In genomic region chr8:111304359-111304758, GRCm38 (mm10) we compare ENCODE assay signal across 20 mouse cellular contexts. TPM values are rescaled to one million over a fixed set of nuclear protein-coding genes. Genes with fewer than 3 reads are reported as not detected.
"Had no signal": no experiment of that assay in that cellular context is flagged by ENCODE, and none has a peak within 500 bp of the region (broad histone marks: within the 10 kb centered on the region; RNA-seq: fewer than 3 reads in every experiment).

No protein-coding gene starts in this region.

- DNase-seq: liver, postnatal 0 days; lung, adult 2 months; lung, postnatal 14 days; lung, postnatal 36 days; midbrain, embryonic 14.5 days; right cerebral cortex, postnatal 14 days; thymus, adult 2 months; thymus, postnatal 25 days; thymus, postnatal 4 days had no signal

- H3K36me3 ChIP-seq: liver, embryonic 15.5 days; lung, embryonic 15.5 days; midbrain, embryonic 12.5 days; neural tube, embryonic 12.5 days; stomach, embryonic 15.5 days had no signal

- H3K27ac ChIP-seq: liver, embryonic 15.5 days; lung, embryonic 15.5 days; macrophage; midbrain, embryonic 12.5 days; neural tube, embryonic 12.5 days; stomach, embryonic 15.5 days; stomach, postnatal 0 days had no signal

- H3K9ac ChIP-seq: liver, embryonic 15.5 days; liver, postnatal 0 days; lung, embryonic 15.5 days; midbrain, embryonic 12.5 days; neural tube, embryonic 12.5 days; stomach, embryonic 15.5 days had no signal

- H3K4me1 ChIP-seq: megakaryocyte, embryonic 14.5 days; midbrain, embryonic 12.5 days had no signal

- H3K9me3 ChIP-seq: liver, embryonic 15.5 days; lung, embryonic 15.5 days; megakaryocyte, embryonic 14.5 days; midbrain, embryonic 12.5 days; neural tube, embryonic 12.5 days; stomach, embryonic 15.5 days had no signal

- H3K4me3 ChIP-seq: liver, embryonic 15.5 days; lung, embryonic 15.5 days; megakaryocyte, embryonic 14.5 days; midbrain, embryonic 12.5 days; neural tube, embryonic 12.5 days; stomach, embryonic 15.5 days had no signal

- H3K4me2 ChIP-seq: liver, embryonic 15.5 days; lung, embryonic 15.5 days; midbrain, embryonic 12.5 days; neural tube, embryonic 12.5 days; stomach, embryonic 15.5 days had no signal

- ATAC-seq: liver, postnatal 0 days; lung, postnatal 0 days had no signal

- H3K27me3 ChIP-seq: liver, embryonic 15.5 days; lung, embryonic 15.5 days; megakaryocyte, embryonic 14.5 days; midbrain, embryonic 12.5 days; neural tube, embryonic 12.5 days; stomach, embryonic 15.5 days had no signal

RNA-seq across cellular contexts. Expression of gene Mlkl, which starts 33.6 kb away (rescaled TPM):
- total RNA-seq: midbrain, postnatal 0 days had no signal
- polyA plus RNA-seq: neural tube, embryonic 14.5 days had no signal
